Mouse (Mus musculus): ENCODE data around the gene Ybey. TPM values are rescaled to one million over a fixed set of nuclear protein-coding genes. Genes with fewer than 3 reads are reported as not detected.

The Ybey gene
- 5.8 and 7.3 TPM in 2 replicates for total RNA-seq (2014; rRNA removed)
- polyA plus RNA-seq (2015; fragmentation: Nextera tagmentation; extraction: Ambion mirVana), result 4.1 and 4.5 TPM in 2 replicates

DNA sequence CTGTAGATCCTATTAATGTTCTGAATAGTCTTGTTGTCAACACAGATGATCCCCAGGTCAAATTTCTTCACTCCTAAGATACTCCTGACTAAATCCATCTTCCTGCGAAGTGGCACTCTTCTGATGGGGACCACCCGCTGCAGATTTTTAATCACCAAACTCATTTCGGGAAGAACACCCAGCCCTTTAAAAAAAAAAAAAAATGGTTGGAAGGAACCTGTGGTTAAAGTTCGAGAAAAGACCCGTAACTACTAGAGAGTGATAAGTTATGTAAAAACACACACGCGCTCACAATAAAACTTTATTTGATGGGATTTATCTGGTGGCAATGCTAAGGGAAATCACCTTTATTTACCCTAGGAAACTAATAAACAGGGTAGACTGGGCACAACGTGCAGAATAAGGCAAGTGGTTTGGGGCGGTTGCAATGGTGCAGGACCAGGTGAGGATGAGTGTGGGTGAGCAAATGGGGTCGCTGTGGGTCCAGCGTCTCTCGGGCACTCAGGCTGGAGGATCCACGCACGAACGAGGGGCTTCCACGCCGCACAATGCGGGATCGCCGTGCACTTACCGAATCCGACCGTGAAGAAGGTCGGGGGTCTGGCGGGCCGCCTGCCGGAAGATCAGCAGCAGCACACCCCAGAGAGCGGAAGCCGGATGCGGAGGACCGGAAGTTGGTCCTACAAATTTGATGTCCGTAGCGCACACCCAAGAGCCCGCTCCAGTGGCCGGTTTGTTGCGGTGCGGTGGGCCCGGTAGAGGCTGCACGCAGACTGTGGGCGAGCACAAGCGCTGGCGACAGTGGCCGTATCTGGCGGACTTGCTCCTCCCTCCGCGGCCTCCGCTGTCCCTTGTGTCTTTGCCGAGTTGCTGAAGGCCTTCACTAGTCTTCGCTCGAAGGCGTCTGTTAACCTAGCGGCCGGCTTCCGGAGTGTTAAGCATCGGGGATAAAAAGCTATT, at the start of gene Ybey, which contains the start of gene Mcm3ap:
Gene Ybey (minus strand): TSS at position 912 of the 960 bp plus-strand sequence.
Gene Mcm3ap (plus strand): TSS at position 725 of the 960 bp plus-strand sequence.
- Histone ChIP-seq H3K4me1 (ENCODE audit: insufficient read depth, low read length) (peaks cover 3% of the 10 kb centered on the region; the same call in 1 of the 2 replicates), H3K9me3 (ENCODE audit: low read length) (no peaks in the 10 kb centered on the region), H3K4me2 (ENCODE audit: low read depth, low read length, poor library complexity, severe bottlenecking) (peak within 1 kb of the TSS; percentile 60), H3K9ac (replicated peaks; ENCODE audit: low read length, poor library complexity, severe bottlenecking) (peak within 1 kb of the TSS; percentile 81), H3K27ac (ENCODE audit: low read depth, low read length) (peak within 1 kb of the TSS; percentile 81), H3K27me3 (ENCODE audit: insufficient read depth, low read length) (no peaks in the 10 kb centered on the region), H3K36me3 (ENCODE audit: insufficient read depth, low read length) (peaks cover 26% of the 10 kb centered on the region), H3K4me3 (ENCODE audit: low read depth, low read length) (peak within 1 kb of the TSS; percentile 66)
- peak; percentile 96 for ATAC-seq (ENCODE audit: low FRiP score)
- TF ChIP-seq CTCF (IDR thresholded peaks at IDR 0.05), result peak; percentile 65
- peak; percentile 94 for DNase-seq (ENCODE audit: low spot score)
- 2% methylated on average over 55 of the region's 55 CpGs for WGBS

DNA sequence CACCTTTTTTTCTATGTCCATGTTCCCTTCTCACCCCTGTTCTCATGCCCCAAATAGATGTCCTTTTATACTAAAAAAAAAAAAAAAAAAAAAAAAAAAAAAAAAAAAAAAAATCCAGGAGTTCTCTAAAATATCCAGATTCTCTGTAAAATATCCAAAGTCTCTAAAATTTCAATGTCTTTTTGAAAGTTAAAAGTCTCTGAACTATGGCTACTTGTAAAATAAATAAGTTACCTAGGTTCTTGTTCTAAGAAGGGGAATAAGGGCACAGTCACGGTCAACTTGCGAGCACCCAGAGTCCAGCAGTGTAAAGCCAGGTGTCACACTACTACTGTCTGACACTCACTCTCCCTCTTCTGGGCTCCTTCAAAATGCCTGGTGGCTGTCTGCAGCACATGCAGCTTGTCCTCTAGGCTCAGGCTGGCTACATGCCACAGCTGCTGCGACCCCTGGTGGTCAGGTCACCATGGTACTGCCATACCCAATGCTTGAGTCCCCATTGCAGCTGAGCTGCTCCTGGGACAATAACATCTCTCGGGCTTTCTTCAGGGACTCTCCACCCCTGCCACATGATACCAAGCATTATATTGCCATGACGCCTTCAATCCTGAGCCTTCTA, 44.2 kb upstream of the Ybey start:
- Histone ChIP-seq H3K4me2 (ENCODE audit: low read depth, low read length, poor library complexity, severe bottlenecking) (no peak overlapping the region), H3K9ac (replicated peaks; ENCODE audit: low read length, poor library complexity, severe bottlenecking) (no peak overlapping the region), H3K27me3 (ENCODE audit: insufficient read depth, low read length) (no peaks in the 10 kb centered on the region), H3K4me1 (ENCODE audit: insufficient read depth, low read length) (no peaks in the 10 kb centered on the region), H3K4me3 (ENCODE audit: low read depth, low read length) (no peak overlapping the region), H3K9me3 (ENCODE audit: low read length) (no peaks in the 10 kb centered on the region), H3K36me3 (ENCODE audit: insufficient read depth, low read length) (peaks cover 56% of the 10 kb centered on the region), H3K27ac (ENCODE audit: low read depth, low read length) (no peak overlapping the region)
- 0 out of 2 replicates have a peak, but pooled peaks have one; percentile 54 for ATAC-seq (ENCODE audit: low FRiP score)
- TF ChIP-seq CTCF (IDR thresholded peaks at IDR 0.05), result peak; percentile 83
- DNase-seq (ENCODE audit: low spot score), result peak; percentile 79
- WGBS, result 44% methylated on average over 5 of the region's 5 CpGs

DNA sequence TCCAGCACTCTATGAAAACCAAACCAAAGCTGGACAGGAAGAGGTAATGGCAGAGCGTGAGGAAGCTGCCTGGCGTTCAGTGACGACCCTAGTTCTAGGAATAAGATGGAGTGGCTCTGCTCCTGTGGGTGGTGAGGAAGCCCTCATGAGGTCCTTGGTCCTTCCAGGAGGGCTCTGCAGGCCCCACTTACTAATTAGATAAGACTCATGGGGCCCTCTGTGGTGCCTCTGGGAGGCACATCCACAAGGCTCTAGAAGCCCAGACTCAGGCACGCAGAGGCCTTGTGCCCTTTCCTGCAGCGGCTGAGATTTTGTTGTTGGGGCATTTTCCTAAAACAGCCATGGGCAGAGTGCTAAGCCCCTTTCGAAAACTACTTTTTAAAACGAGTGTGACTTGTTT, 37.0 kb upstream of the Ybey start:
- no peak overlapping the region for H3K27ac ChIP-seq (ENCODE audit: low read depth, low read length)
- no peak overlapping the region for H3K4me3 ChIP-seq (ENCODE audit: low read depth, low read length)
- H3K36me3 ChIP-seq (ENCODE audit: insufficient read depth, low read length), result peaks cover 75% of the 10 kb centered on the region
- no peaks in the 10 kb centered on the region for H3K9me3 ChIP-seq (ENCODE audit: low read length)
- no peak overlapping the region for H3K9ac ChIP-seq (replicated peaks; ENCODE audit: low read length, poor library complexity, severe bottlenecking)
- TF ChIP-seq CTCF (IDR thresholded peaks at IDR 0.05), result no peak
- no peak for ATAC-seq (ENCODE audit: low FRiP score)
- H3K4me1 ChIP-seq (ENCODE audit: insufficient read depth, low read length), result no peaks in the 10 kb centered on the region
- 96% methylated on average over 7 of the region's 7 CpGs for WGBS
- no peaks in the 10 kb centered on the region for H3K27me3 ChIP-seq (ENCODE audit: insufficient read depth, low read length)
- DNase-seq (ENCODE audit: low spot score), result no peak
- H3K4me2 ChIP-seq (ENCODE audit: low read depth, low read length, poor library complexity, severe bottlenecking), result no peak overlapping the region

DNA sequence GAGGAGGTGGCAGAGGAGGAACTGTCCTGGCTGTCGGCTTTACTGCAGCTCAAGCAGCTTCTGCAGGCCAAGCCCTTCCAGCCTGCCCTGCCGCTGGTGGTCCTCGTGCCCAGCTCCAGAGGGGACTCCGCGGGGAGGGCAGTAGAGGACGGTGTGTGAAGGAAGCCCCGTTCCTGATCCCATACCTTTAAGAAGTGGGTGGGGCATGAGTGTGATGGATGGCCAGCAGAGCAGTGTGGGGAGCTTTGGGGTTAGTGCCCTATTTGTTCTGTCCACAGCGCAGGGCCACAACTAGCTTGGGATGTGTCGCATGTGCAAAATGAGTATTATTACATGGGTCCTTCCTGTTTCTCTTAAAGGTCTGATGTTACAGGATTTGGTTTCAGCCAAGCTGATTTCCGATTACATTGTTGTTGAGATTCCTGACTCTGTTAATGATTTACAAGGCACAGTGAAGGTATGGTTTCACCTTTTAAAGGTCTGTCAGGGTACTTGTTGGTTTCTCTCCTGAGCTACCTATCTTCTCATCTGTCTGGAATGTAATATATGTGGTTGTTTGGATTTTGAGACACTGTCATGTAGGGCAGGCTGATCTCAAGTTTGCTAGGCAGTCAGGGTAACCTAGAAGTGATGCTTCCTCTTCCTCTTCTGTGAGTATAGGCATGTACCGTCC, 35.5 kb upstream of the Ybey start:
- no peak overlapping the region for H3K9ac ChIP-seq (replicated peaks; ENCODE audit: low read length, poor library complexity, severe bottlenecking)
- no peaks in the 10 kb centered on the region for H3K27me3 ChIP-seq (ENCODE audit: insufficient read depth, low read length)
- ATAC-seq (ENCODE audit: low FRiP score), result no peak
- H3K9me3 ChIP-seq (ENCODE audit: low read length), result no peaks in the 10 kb centered on the region
- 90% methylated on average over 11 of the region's 11 CpGs for WGBS
- DNase-seq (ENCODE audit: low spot score), result no peak
- no peak overlapping the region for H3K27ac ChIP-seq (ENCODE audit: low read depth, low read length)
- TF ChIP-seq CTCF (IDR thresholded peaks at IDR 0.05), result no peak
- no peak overlapping the region for H3K4me2 ChIP-seq (ENCODE audit: low read depth, low read length, poor library complexity, severe bottlenecking)
- H3K4me1 ChIP-seq (ENCODE audit: insufficient read depth, low read length), result no peaks in the 10 kb centered on the region
- peaks cover 78% of the 10 kb centered on the region for H3K36me3 ChIP-seq (ENCODE audit: insufficient read depth, low read length)
- no peak overlapping the region for H3K4me3 ChIP-seq (ENCODE audit: low read depth, low read length)

DNA sequence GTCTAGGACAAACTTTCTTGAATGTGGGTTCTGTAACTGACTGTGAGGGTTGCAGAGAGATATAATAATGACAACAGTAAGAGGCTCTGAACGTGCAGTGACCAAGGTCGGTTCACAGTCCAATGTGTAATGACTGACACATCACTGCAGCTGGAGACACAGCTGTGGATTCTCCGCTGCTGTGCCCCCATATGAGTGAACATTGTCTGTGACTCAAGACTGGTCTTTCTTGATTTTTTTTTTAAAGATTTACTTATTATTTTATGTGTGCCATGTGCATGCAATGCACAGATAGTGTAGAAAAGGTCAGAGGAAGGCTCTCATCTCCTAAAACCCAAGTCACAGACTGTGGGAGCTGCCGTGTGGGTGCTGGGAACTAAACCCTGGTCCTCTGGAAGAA, 28.6 kb upstream of the Ybey start:
- 98% methylated on average over 4 of the region's 4 CpGs for WGBS
- H3K4me1 ChIP-seq (ENCODE audit: insufficient read depth, low read length), result no peaks in the 10 kb centered on the region

More for the DNA sequence above, 28.6 kb upstream of the Ybey start:
- peaks cover 75% of the 10 kb centered on the region for H3K36me3 ChIP-seq (ENCODE audit: insufficient read depth, low read length)
- H3K9me3 ChIP-seq (ENCODE audit: low read length), result no peaks in the 10 kb centered on the region
- no peak for TF ChIP-seq CTCF (IDR thresholded peaks at IDR 0.05)
- no peak overlapping the region for H3K27ac ChIP-seq (ENCODE audit: low read depth, low read length)
- H3K27me3 ChIP-seq (ENCODE audit: insufficient read depth, low read length), result no peaks in the 10 kb centered on the region
- no peak overlapping the region for H3K9ac ChIP-seq (replicated peaks; ENCODE audit: low read length, poor library complexity, severe bottlenecking)
- H3K4me2 ChIP-seq (ENCODE audit: low read depth, low read length, poor library complexity, severe bottlenecking), result no peak overlapping the region
- no peak for DNase-seq (ENCODE audit: low spot score)
- H3K4me3 ChIP-seq (ENCODE audit: low read depth, low read length), result no peak overlapping the region
- ATAC-seq (ENCODE audit: low FRiP score), result no peak
